Mouse (Mus musculus) forebrain, embryonic 16.5 days (tissue): Measurements from ENCODE around the gene Gm26602. TPM values are rescaled to one million over a fixed set of nuclear protein-coding genes. Genes with fewer than 3 reads are reported as not detected.
"Not testable (repeated sequence)": the region's sequence is repeated elsewhere in the genome, so short reads cannot be mapped to it uniquely, and the experiment has no call there.

Experiments used
- ATAC-seq: fragments of 200-750 bp; cut with Nextera tagmentation; 2 replicates; pipeline ENCODE4 v1.8.0; 2017; ENCODE audit warnings: mild to moderate bottlenecking, moderate library complexity
- H3K27ac ChIP-seq: fragments of 300-500 bp; sonication (generic); 2 replicates; pipeline ENCODE4 v1.5.1; 2014; ENCODE audit warnings: low read length, control low read depth
- H3K27me3 ChIP-seq: fragments of 300-500 bp; sonication (generic); replicated peaks from 2 replicates; pipeline ENCODE4 v1.6.1; 2014; ENCODE audit warnings: low read length; ENCODE audit not compliant: control insufficient read depth, insufficient read depth
- H3K36me3 ChIP-seq: fragments of 300-500 bp; sonication (generic); 2 replicates; pipeline ENCODE4 v1.6.1; 2014; ENCODE audit not compliant: control insufficient read depth, insufficient read depth
- H3K4me1 ChIP-seq: fragments of 300-500 bp; sonication (generic); replicated peaks from 2 replicates; pipeline ENCODE4 v1.6.1; 2014; ENCODE audit warnings: low read length; ENCODE audit not compliant: control insufficient read depth, insufficient read depth
- H3K4me2 ChIP-seq: fragments of 300-500 bp; sonication (generic); 2 replicates; pipeline ENCODE4 v1.6.1; 2014; ENCODE audit warnings: mild to moderate bottlenecking, low read length, control low read depth
- H3K4me3 ChIP-seq: fragments of 300-500 bp; sonication (generic); replicated peaks from 2 replicates; pipeline ENCODE4 v1.5.1; 2014; ENCODE audit warnings: mild to moderate bottlenecking, low read length, control low read depth
- H3K9ac ChIP-seq: fragments of 300-500 bp; sonication (generic); replicated peaks from 2 replicates; pipeline ENCODE4 v1.6.1; 2014; ENCODE audit warnings: low read depth, low read length, control low read depth
- H3K9me3 ChIP-seq: fragments of 300-500 bp; sonication (generic); 2 replicates; pipeline ENCODE4 v1.6.1; 2016; ENCODE audit warnings: low read length; ENCODE audit not compliant: control insufficient read depth
- WGBS: fragments of 180-500 bp; shearing (Covaris S2); extraction: QIAGEN DNeasy Blood & Tissue Kit; methylation state at CpG from one replicate; pipeline ENCODE4 v1.1.7; 2014; 5-methylcytosine and 5-hydroxymethylcytosine counted together
- microRNA-seq: library from miRNA; unstranded; fragments of <30 nt; microRNA quantifications from one replicate; pipeline ENCODE4, GENCODE M21; 2017
- polyA plus RNA-seq: library from polyadenylated mRNA; unstranded; fragments of >200 nt; fragmentation: Nextera tagmentation; extraction: Ambion mirVana; gene quantifications from 2 replicates; pipeline ENCODE4 v1.2.1, GENCODE M21; 2015

Gm26602 gene
- polyA plus RNA-seq, 1 experiment from 2014 or later = 36.3 TPM

DNA sequence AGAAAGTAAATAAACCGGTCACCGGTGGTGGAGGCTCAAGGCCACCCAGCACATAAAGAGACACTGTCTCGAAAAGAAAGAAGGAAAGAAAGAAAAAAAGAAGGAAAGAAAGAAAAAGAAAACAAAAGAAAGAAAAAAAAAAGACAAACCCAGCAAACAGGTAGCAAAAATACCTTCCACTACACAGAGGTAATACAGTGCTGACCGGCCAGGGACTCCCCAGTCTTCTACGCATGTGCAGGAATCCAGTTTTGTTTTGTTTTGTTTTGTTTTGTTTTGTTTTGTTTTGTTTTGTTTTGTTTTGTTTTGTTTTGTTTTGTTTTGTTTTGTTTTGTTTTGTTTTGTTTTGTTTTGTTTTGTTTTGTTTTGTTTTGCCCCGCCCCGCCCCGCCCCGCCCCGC is 48.8 kb downstream of the Gm26602 start:
- Histone ChIP-seq H3K4me2 (peak overlapping the region; percentile 8; the same call in 1 of the 2 replicates), H3K4me3 (peak overlapping the region; percentile 97)
- ATAC-seq, H3K9me3 ChIP-seq, H3K36me3 ChIP-seq, H3K27ac ChIP-seq, H3K4me1 ChIP-seq, H3K27me3 ChIP-seq, H3K9ac ChIP-seq: not testable (repeated sequence)
- WGBS = 31% methylated on average over 10 of the region's 10 CpGs

DNA sequence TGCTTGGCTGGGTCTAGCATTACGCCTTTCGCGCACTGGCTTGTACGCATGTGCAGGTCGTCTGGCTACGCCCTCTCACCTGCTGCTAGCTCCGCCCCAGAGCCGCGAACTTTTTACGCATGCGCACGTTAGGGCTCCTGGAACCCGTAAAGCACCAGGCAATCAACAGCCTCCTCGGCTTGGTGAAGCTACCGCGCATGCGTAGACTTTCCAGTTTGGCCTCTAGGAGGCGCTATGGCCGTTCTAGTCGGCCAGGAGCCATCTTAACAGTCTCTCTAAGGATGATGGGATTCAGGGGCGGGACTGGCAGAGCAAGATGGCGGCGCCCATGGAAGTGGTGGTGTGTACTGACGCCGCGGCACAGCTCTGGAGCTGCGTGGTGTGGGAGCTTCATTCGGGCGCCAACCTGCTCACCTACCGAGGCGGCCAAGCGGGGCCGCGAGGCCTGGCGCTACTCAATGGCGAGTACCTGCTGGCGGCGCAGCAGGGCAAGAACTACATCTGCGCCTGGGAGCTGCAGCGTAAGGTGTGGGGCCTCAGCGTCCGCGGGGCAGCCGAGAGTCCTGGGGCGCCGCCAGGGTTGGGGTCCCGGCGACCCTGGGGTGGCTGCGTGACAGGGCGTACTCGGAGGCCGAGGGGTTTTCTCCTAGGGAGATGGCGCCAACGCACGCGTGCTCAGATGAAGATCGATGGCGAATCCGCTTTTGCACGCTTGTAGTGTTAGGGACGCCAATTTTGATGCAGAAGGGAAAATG is 49.4 kb downstream of the Gm26602 start, which contains the start of gene Wdr18:
Gene Wdr18 (plus strand): TSS at position 306 of the 755 bp plus-strand sequence.
- peak within 1 kb of the TSS; percentile 82 for H3K9ac ChIP-seq
- peak within 1 kb of the TSS; percentile 71 for H3K27ac ChIP-seq
- no peaks in the 10 kb centered on the region for H3K27me3 ChIP-seq
- peak within 1 kb of the TSS; percentile 97 for H3K4me3 ChIP-seq
- H3K36me3 ChIP-seq = peaks cover 3% of the 10 kb centered on the region; the same call in 1 of the 2 replicates
- under 1% methylated on average over 61 of the region's 61 CpGs for WGBS
- peaks cover 8% of the 10 kb centered on the region for H3K4me1 ChIP-seq
- peak; percentile 98 for ATAC-seq
- no peaks in the 10 kb centered on the region for H3K9me3 ChIP-seq
- peak within 1 kb of the TSS; percentile 87 for H3K4me2 ChIP-seq

Small RNA genes within 50 kb of the gene (microRNA-seq; reads per million reads assigned to microRNA genes)
- not detected for gene Mir6910

Other genes with a start within 250 kb of the Gm26602 start
- gene Madcam1, start 246.3 kb upstream of the Gm26602 start, polyA plus RNA-seq = 0.57 and 1.0 TPM in 2 replicates
- gene Tpgs1, start 241.5 kb upstream of the Gm26602 start, polyA plus RNA-seq = 75.9 and 76.6 TPM in 2 replicates
- 61.1 and 71.1 TPM in 2 replicates for gene Cdc34, start 228.7 kb upstream of the Gm26602 start, polyA plus RNA-seq
- gene Gzmm, start 221.8 kb upstream of the Gm26602 start, polyA plus RNA-seq = 1.7 and 1.8 TPM in 2 replicates
- 726 and 729 TPM in 2 replicates for gene Bsg, start 206.4 kb upstream of the Gm26602 start, polyA plus RNA-seq
- gene Hcn2, start 194.2 kb upstream of the Gm26602 start, polyA plus RNA-seq = 0.39 and 0.52 TPM in 2 replicates
- gene Polrmt, start 164.3 kb upstream of the Gm26602 start, polyA plus RNA-seq = 47.1 and 50.0 TPM in 2 replicates
- 0.25 and 0.73 TPM in 2 replicates for gene Fgf22, start 155.8 kb upstream of the Gm26602 start, polyA plus RNA-seq
- 85.8 and 87.2 TPM in 2 replicates for gene Rnf126, start 143.9 kb upstream of the Gm26602 start, polyA plus RNA-seq
- 1.1 and 1.4 TPM in 2 replicates for gene Fstl3, start 133.6 kb upstream of the Gm26602 start, polyA plus RNA-seq
- 0.36 and 0.62 TPM in 2 replicates for gene Prss57, start 119.9 kb upstream of the Gm26602 start, polyA plus RNA-seq
- gene Palm, start 117.3 kb upstream of the Gm26602 start, polyA plus RNA-seq = 327 and 349 TPM in 2 replicates
- gene Misp, start 89.9 kb upstream of the Gm26602 start, polyA plus RNA-seq = 0.48 and 1.2 TPM in 2 replicates
- 98.3 and 107 TPM in 2 replicates for gene Ptbp1, start 56.4 kb upstream of the Gm26602 start, polyA plus RNA-seq
- gene Prtn3, start 36.4 kb upstream of the Gm26602 start, polyA plus RNA-seq = 12.4 and 15.3 TPM in 2 replicates
- gene Plppr3, start 36.2 kb upstream of the Gm26602 start, polyA plus RNA-seq = 415 and 495 TPM in 2 replicates
- not detected in 2 replicates for gene Elane, start 24.6 kb upstream of the Gm26602 start, polyA plus RNA-seq
- not detected in 2 replicates for gene Cfd, start 20.0 kb upstream of the Gm26602 start, polyA plus RNA-seq
- gene Med16, start 1.9 kb upstream of the Gm26602 start, polyA plus RNA-seq = 53.8 and 54.0 TPM in 2 replicates
- gene Kiss1r, start 6.1 kb downstream of the Gm26602 start, polyA plus RNA-seq = 2.7 and 3.6 TPM in 2 replicates
- 289 and 309 TPM in 2 replicates for gene R3hdm4, start 10.4 kb downstream of the Gm26602 start, polyA plus RNA-seq
- gene Arid3a, start 16.2 kb downstream of the Gm26602 start, polyA plus RNA-seq = 2.4 and 3.5 TPM in 2 replicates
- 81.8 and 97.7 TPM in 2 replicates for gene Wdr18, start 49.3 kb downstream of the Gm26602 start, polyA plus RNA-seq
- gene Grin3b, start 59.9 kb downstream of the Gm26602 start, polyA plus RNA-seq = 0.29 and 0.60 TPM in 2 replicates
- gene Tmem259, start 73.5 kb downstream of the Gm26602 start, polyA plus RNA-seq = 12.3 and 12.8 TPM in 2 replicates
- gene Cnn2, start 77.7 kb downstream of the Gm26602 start, polyA plus RNA-seq = 30.5 and 31.3 TPM in 2 replicates
- gene Abca7, start 85.6 kb downstream of the Gm26602 start, polyA plus RNA-seq = 3.9 and 4.7 TPM in 2 replicates
- gene Arhgap45, start 105.8 kb downstream of the Gm26602 start, polyA plus RNA-seq = 1.2 and 1.8 TPM in 2 replicates
- 173 and 178 TPM in 2 replicates for gene Polr2e, start 128.9 kb downstream of the Gm26602 start, polyA plus RNA-seq
- gene Gpx4, start 136.3 kb downstream of the Gm26602 start, polyA plus RNA-seq = 443 and 475 TPM in 2 replicates
- 13.1 and 14.9 TPM in 2 replicates for gene Sbno2, start 194.7 kb downstream of the Gm26602 start, polyA plus RNA-seq
- 18.0 and 19.7 TPM in 2 replicates for gene Stk11, start 204.9 kb downstream of the Gm26602 start, polyA plus RNA-seq
- gene Atp5d, start 227.8 kb downstream of the Gm26602 start, polyA plus RNA-seq = 404 and 433 TPM in 2 replicates
- 33.0 and 44.5 TPM in 2 replicates for gene Cbarp, start 230.0 kb downstream of the Gm26602 start, polyA plus RNA-seq
- 26.5 and 30.9 TPM in 2 replicates for gene Midn, start 237.4 kb downstream of the Gm26602 start, polyA plus RNA-seq